Mouse (Mus musculus) liver, adult 2 months (tissue): Measurements from ENCODE around the gene Mpped1. TPM values are rescaled to one million over a fixed set of nuclear protein-coding genes. Genes with fewer than 3 reads are reported as not detected.

ENCODE experiments used
- DNase-seq: peaks from one replicate; pipeline ENCODE4 v3.0.0-alpha.2; 2011; ENCODE audit warnings: low read depth, low spot score; ENCODE audit errors: extremely low read depth
- H3K27ac ChIP-seq: fragments of 200-500 bp; replicated peaks from 2 replicates; pipeline ENCODE4 v1.5.1; 2012; ENCODE audit warnings: low read depth, mild to moderate bottlenecking, control low read depth, inconsistent platforms, low read length; ENCODE audit not compliant: insufficient read depth
- H3K27me3 ChIP-seq: fragments of 200-500 bp; 2 replicates; pipeline ENCODE4 v1.6.1; 2012; ENCODE audit warnings: mild to moderate bottlenecking, moderate library complexity, low read length, inconsistent platforms; ENCODE audit not compliant: control insufficient read depth, insufficient read depth
- H3K36me3 ChIP-seq: fragments of 200-500 bp; 2 replicates; pipeline ENCODE4 v1.6.1; 2012; ENCODE audit warnings: low read length, inconsistent platforms; ENCODE audit not compliant: control insufficient read depth, insufficient read depth
- H3K4me1 ChIP-seq: fragments of 200-500 bp; 2 replicates; pipeline ENCODE4 v1.6.1; 2011; ENCODE audit warnings: low read length; ENCODE audit not compliant: control insufficient read depth, insufficient read depth
- H3K4me3 ChIP-seq: fragments of 200-500 bp; 2 replicates; pipeline ENCODE4 v1.5.1; 2011; ENCODE audit warnings: low read depth, mild to moderate bottlenecking, control low read depth, low read length, moderate library complexity; ENCODE audit not compliant: insufficient read depth
- H3K79me2 ChIP-seq: fragments of 200-500 bp; 2 replicates; pipeline ENCODE4 v1.6.1; 2012; ENCODE audit warnings: inconsistent platforms, mild to moderate bottlenecking, low read length, moderate library complexity; ENCODE audit not compliant: control insufficient read depth, insufficient read depth
- H3K9ac ChIP-seq: fragments of 200-500 bp; 2 replicates; pipeline ENCODE4 v1.6.1; 2012; ENCODE audit warnings: low read depth, mild to moderate bottlenecking, control low read depth, inconsistent platforms, low read length
- CTCF ChIP-seq: fragments of 200-500 bp; IDR thresholded peaks from 2 replicates; pipeline ENCODE4 v1.5.1; 2011; ENCODE audit warnings: low read depth, low read length, control low read depth
- POLR2A ChIP-seq: fragments of 200-500 bp; IDR thresholded peaks from 2 replicates; pipeline ENCODE4 v1.6.1; 2011; ENCODE audit warnings: low read length, control low read depth; ENCODE audit not compliant: insufficient read depth; ENCODE audit errors: extremely low read depth
- WGBS: fragments of 180-500 bp; shearing (Covaris S2); methylation state at CpG from one replicate; pipeline ENCODE4 v1.1.7; 2018; 5-methylcytosine and 5-hydroxymethylcytosine counted together
- polyA plus RNA-seq: library from polyadenylated mRNA; depleted of rRNA; stranded (reverse); fragments of >200 nt; gene quantifications from 2 replicates; pipeline ENCODE4 v1.2.3, GENCODE M21; 2012
- total RNA-seq: library from RNA; depleted of rRNA; stranded (reverse); fragments of >200 nt; gene quantifications from 2 replicates; pipeline ENCODE4 v1.2.3, GENCODE M21; 2014

Gene Mpped1
- total and polyA plus RNA-seq, 2 experiments: 0.13 TPM; not detected in 1

DNA sequence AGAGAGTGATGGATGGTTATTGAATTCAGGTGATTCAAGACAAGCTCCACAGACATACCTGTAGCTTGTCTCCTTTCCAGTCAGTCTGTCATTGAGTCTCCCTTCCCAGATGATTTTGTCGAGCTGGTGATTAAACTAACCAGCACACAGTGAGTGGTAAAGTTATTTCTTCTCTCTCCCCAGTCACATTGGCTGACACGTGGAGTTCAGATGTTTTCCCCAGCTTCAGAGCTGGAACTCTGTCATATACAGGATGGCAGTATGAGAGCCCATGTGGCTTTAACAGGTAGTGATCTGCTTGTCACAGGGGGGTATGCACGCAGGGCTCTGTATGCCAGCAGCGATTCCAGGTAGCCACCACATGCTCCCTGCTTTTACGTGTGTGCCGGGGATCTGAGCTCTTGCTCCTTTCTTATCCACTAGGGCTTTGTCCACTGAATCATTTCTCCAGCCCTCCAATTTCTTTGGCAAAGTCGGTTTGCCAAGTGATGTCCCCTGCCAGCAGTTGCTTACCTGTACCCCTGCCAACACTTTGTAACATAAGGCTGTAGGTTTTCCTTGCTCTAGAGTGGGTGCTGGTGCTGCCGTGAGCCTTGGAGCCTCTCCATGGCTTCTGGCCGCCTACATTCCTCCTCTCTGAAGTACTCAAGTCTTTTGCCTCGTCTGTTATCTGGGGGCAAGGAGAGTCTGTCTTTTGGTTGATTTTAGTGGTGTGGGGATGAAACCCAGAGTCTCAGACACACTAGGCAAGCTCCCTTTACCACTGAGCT is 61.9 kb downstream of the Mpped1 start:
- TF ChIP-seq CTCF (no peak), POLR2A (no peak)
- Histone ChIP-seq H3K4me3 (no peak overlapping the region), H3K4me1 (no peaks in the 10 kb centered on the region), H3K27ac (no peak overlapping the region), H3K27me3 (no peaks in the 10 kb centered on the region), H3K79me2 (no peaks in the 10 kb centered on the region), H3K9ac (no peak overlapping the region), H3K36me3 (no peaks in the 10 kb centered on the region)
- no peak for DNase-seq
- WGBS: 67% methylated on average over 10 of the region's 10 CpGs

DNA sequence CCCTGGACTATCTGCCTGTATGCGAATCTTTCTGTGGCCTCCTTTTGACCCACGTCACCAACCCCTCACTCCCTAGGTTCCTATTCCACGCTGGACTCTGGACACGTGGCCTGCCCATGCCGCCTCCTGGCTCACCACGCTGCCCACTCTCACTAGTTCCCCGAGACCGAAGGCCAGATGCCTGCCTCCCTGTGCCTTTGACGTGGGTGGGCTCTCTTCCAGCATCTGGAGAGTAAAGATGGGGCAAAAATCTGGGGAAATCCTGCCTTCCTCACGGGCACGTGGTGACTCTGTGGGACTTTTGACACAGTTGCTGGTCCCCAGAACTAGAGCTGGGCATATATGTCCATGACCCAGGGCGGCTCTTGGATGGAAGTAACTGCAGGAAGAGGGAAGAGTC is 63.2 kb downstream of the Mpped1 start:
- DNase-seq: no peak
- H3K9ac ChIP-seq: no peak overlapping the region
- no peak overlapping the region for H3K4me3 ChIP-seq
- no peaks in the 10 kb centered on the region for H3K36me3 ChIP-seq
- no peaks in the 10 kb centered on the region for H3K27me3 ChIP-seq
- H3K4me1 ChIP-seq: no peaks in the 10 kb centered on the region
- TF ChIP-seq POLR2A (no peak), CTCF (no peak)
- H3K27ac ChIP-seq: no peak overlapping the region
- H3K79me2 ChIP-seq: no peaks in the 10 kb centered on the region
- WGBS: 70% methylated on average over 12 of the region's 12 CpGs

DNA sequence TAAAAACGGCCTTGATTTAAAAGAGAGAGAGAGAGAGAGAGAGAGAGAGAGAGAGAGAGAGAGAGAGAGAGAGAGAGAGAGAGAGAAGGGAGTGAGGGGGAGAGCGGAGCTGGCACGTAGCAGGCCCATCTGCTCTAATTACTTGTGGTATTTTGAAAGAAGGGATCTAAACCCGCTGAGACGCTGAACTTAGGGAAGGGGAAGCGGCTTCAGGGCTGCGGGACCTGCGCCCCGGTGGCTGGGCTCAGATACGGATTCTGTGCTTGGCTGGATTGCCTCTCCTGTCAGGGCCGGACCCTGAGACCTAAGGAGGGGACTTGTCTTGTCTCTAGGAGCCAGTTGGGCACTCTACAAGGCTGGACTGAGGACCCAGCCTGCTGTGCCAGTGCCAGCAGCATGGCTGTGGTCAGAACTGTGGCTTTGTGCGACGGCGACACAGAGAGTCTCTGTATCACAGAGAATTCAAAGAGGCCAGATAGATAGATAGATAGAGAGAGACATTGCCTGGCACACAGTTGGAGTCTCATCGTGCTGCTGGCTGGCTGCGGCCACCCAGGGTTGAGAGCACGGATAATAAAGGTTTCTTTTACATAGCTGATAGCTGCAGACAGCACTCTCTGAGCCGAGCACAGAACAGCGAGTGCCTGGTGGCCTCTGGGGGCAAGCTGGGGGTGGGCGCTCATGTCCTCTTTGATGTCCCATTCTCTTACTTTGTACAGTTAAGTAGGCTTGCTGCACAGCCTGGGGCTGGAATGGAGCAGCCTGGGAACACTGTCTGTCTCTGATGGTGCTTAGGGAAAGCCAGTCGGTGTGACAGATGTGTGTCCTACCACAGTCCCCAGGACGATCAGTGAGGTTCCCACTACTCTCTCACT is 63.9 kb downstream of the Mpped1 start:
- no peak for DNase-seq
- H3K27me3 ChIP-seq: no peaks in the 10 kb centered on the region
- H3K27ac ChIP-seq: no peak overlapping the region
- no peaks in the 10 kb centered on the region for H3K4me1 ChIP-seq
- no peak overlapping the region for H3K9ac ChIP-seq
- no peaks in the 10 kb centered on the region for H3K36me3 ChIP-seq
- H3K79me2 ChIP-seq: no peaks in the 10 kb centered on the region
- TF ChIP-seq CTCF (no peak), POLR2A (no peak)
- no peak overlapping the region for H3K4me3 ChIP-seq
- 71% methylated on average over 22 of the region's 22 CpGs for WGBS

DNA sequence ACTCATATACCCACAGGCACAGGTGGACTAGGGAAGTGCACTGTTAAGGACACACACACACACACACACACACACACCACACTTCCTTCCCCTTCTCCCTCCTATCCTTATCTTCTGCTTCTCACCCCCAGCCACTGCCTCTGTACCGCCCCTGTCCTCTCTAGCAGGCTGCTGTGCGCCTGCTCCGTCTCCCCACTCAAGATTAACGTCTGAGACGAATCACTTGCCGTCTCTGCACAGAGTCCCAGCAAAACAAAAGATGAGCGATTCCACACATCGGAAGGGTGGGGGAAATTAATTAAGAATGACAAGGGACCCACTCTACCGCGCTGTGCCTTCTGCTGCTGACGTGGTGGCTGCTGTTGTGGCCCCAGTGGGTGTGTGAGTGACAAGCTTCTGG is 66.5 kb downstream of the Mpped1 start:
- Histone ChIP-seq H3K79me2 (no peaks in the 10 kb centered on the region), H3K27me3 (no peaks in the 10 kb centered on the region), H3K36me3 (no peaks in the 10 kb centered on the region), H3K4me3 (no peak overlapping the region), H3K27ac (no peak overlapping the region), H3K9ac (no peak overlapping the region), H3K4me1 (no peaks in the 10 kb centered on the region)
- 75% methylated on average over 11 of the region's 11 CpGs for WGBS
- no peak for DNase-seq
- TF ChIP-seq POLR2A (no peak), CTCF (no peak)

DNA sequence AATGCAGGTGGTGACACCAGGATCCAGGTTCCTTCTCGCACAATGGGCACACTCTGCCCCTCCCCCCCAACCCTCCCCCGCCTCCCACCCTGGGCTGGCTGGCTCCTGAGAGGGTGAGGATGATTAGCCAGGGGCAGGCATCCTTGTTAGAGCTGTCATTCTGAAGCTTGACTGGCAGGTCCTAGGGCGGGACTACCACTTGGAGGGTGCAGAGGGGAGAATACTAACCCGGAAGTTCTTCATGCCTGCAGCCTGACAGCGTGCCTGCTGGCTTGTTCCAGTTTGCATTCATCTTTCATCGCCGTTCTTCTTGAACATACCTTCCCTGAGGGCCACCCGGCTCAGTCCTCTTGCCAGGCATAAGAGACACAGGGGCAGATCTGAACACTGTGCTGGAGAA is 67.3 kb downstream of the Mpped1 start:
- Histone ChIP-seq H3K4me1 (no peaks in the 10 kb centered on the region), H3K27ac (no peak overlapping the region), H3K9ac (no peak overlapping the region), H3K27me3 (no peaks in the 10 kb centered on the region), H3K79me2 (no peaks in the 10 kb centered on the region), H3K4me3 (no peak overlapping the region), H3K36me3 (no peaks in the 10 kb centered on the region)
- no peak for TF ChIP-seq CTCF
- TF ChIP-seq POLR2A: no peak
- WGBS: 34% methylated on average over 8 of the region's 8 CpGs
- DNase-seq: no peak
